ENCODE assay signal across 9 mouse cellular contexts in genomic region chr3:94483790-94484439, GRCm38 (mm10). TPM values are rescaled to one million over a fixed set of nuclear protein-coding genes. Genes with fewer than 3 reads are reported as not detected.
DNase-seq lines count a peak whose midpoint lies in the region; ATAC-seq and TF ChIP-seq lines count a peak whose summit lies in the region.
"Had no signal": no experiment of that assay in that cellular context is flagged by ENCODE, and none has a peak within 500 bp of the region (broad histone marks: within the 10 kb centered on the region; RNA-seq: fewer than 3 reads in every experiment).

No protein-coding gene starts in this region.

- no peak overlapping the region for H3K9ac ChIP-seq in intestine, embryonic 14.5 days (ENCODE audit: low read length)
- H3K9ac ChIP-seq in intestine, postnatal 0 days (ENCODE audit: low read depth, low read length): no peak overlapping the region
- peak overlapping the region; percentile 43 for H3K9ac ChIP-seq in forebrain, embryonic 16.5 days (replicated peaks; ENCODE audit: low read depth, low read length)
- no peak overlapping the region for H3K9ac ChIP-seq in neural tube, embryonic 11.5 days (ENCODE audit: low read length)

- H3K36me3 ChIP-seq in intestine, embryonic 14.5 days (ENCODE audit: control insufficient read depth, insufficient read depth, low read length): no peaks in the 10 kb centered on the region
- H3K36me3 ChIP-seq in intestine, postnatal 0 days (ENCODE audit: control insufficient read depth, insufficient read depth): no peaks in the 10 kb centered on the region
- H3K36me3 ChIP-seq in forebrain, embryonic 16.5 days (ENCODE audit: control insufficient read depth, insufficient read depth): peaks cover 25% of the 10 kb centered on the region
- peaks cover 2% of the 10 kb centered on the region; the same call in 1 of the 2 replicates for H3K36me3 ChIP-seq in neural tube, embryonic 11.5 days (ENCODE audit: control insufficient read depth, insufficient read depth, low read length)

- peak; percentile 67 for DNase-seq in intestine, embryonic 14.5 days (ENCODE audit: low spot score)
- peak; percentile 75 to 83 for DNase-seq in cerebellum, adult 18-20 months
- DNase-seq in layer of hippocampus, postnatal 10 days (ENCODE audit: low spot score in 2 of 2): peak; percentile 93 to 94
- peak; percentile 96 for DNase-seq in neural tube, embryonic 11.5 days (ENCODE audit: low spot score)
- DNase-seq in spleen, postnatal 10 days (ENCODE audit: low spot score in 2 of 2): no peak
- no peak for DNase-seq in urinary bladder, postnatal 36 days (ENCODE audit: low spot score in 2 of 2)

- H3K4me1 ChIP-seq in intestine, embryonic 14.5 days (replicated peaks; ENCODE audit: control insufficient read depth, insufficient read depth, low read length): no peaks in the 10 kb centered on the region
- H3K4me1 ChIP-seq in intestine, postnatal 0 days (replicated peaks; ENCODE audit: control insufficient read depth, insufficient read depth, low read length): no peaks in the 10 kb centered on the region
- H3K4me1 ChIP-seq in forebrain, embryonic 16.5 days (replicated peaks; ENCODE audit: control insufficient read depth, insufficient read depth, low read length): peaks cover 84% of the 10 kb centered on the region
- H3K4me1 ChIP-seq in neural tube, embryonic 11.5 days (ENCODE audit: control insufficient read depth, insufficient read depth, low read length): peaks cover 47% of the 10 kb centered on the region

- 27% methylated on average over 20 of the region's 20 CpGs for WGBS in intestine, embryonic 14.5 days
- WGBS in intestine, postnatal 0 days: 34% methylated on average over 20 of the region's 20 CpGs
- 4% methylated on average over 20 of the region's 20 CpGs for WGBS in forebrain, embryonic 16.5 days
- WGBS in neural tube, embryonic 11.5 days: 15% methylated on average over 20 of the region's 20 CpGs

- peaks cover 5% of the 10 kb centered on the region; the same call in 1 of the 2 replicates for H3K27me3 ChIP-seq in intestine, embryonic 14.5 days (replicated peaks; ENCODE audit: control insufficient read depth, insufficient read depth, low read length)
- peaks cover 5% of the 10 kb centered on the region for H3K27me3 ChIP-seq in intestine, postnatal 0 days (replicated peaks; ENCODE audit: control insufficient read depth, insufficient read depth, low read length)
- H3K27me3 ChIP-seq in forebrain, embryonic 16.5 days (replicated peaks; ENCODE audit: control insufficient read depth, insufficient read depth, low read length): no peaks in the 10 kb centered on the region
- peaks cover 7% of the 10 kb centered on the region; the same call in 1 of the 2 replicates for H3K27me3 ChIP-seq in neural tube, embryonic 11.5 days (ENCODE audit: control insufficient read depth, insufficient read depth, low read length)

- no peaks in the 10 kb centered on the region for H3K9me3 ChIP-seq in intestine, embryonic 14.5 days (ENCODE audit: control insufficient read depth, low read length)
- H3K9me3 ChIP-seq in intestine, postnatal 0 days (ENCODE audit: control insufficient read depth): no peaks in the 10 kb centered on the region
- no peaks in the 10 kb centered on the region for H3K9me3 ChIP-seq in forebrain, embryonic 16.5 days (ENCODE audit: control insufficient read depth, low read length)
- no peaks in the 10 kb centered on the region for H3K9me3 ChIP-seq in neural tube, embryonic 11.5 days (ENCODE audit: control insufficient read depth, low read length)

- no peak for TF ChIP-seq CTCF in intestine, postnatal 0 days (IDR thresholded peaks at IDR 0.05; ENCODE audit: low read depth)

- H3K4me3 ChIP-seq in intestine, embryonic 14.5 days (ENCODE audit: low read depth, low read length): no peak overlapping the region
- H3K4me3 ChIP-seq in intestine, postnatal 0 days (ENCODE audit: low read depth, low read length): no peak overlapping the region
- H3K4me3 ChIP-seq in forebrain, embryonic 16.5 days (replicated peaks; ENCODE audit: low read length): peak overlapping the region; percentile 27
- no peak overlapping the region for H3K4me3 ChIP-seq in neural tube, embryonic 11.5 days (ENCODE audit: low read depth, low read length)
- H3K4me3 ChIP-seq: erythroblast, embryonic 14.5 days had no signal

- ATAC-seq in intestine, embryonic 14.5 days (replicated peaks; ENCODE audit: low FRiP score, low TSS enrichment, low read depth): peak; percentile 51
- ATAC-seq in intestine, postnatal 0 days: no peak
- ATAC-seq in forebrain, embryonic 16.5 days: peak; percentile 88
- peak; percentile 94 for ATAC-seq in neural tube, embryonic 11.5 days (ENCODE audit: insufficient read depth, low FRiP score, low TSS enrichment)

- no peak overlapping the region for H3K4me2 ChIP-seq in intestine, embryonic 14.5 days (ENCODE audit: low read length)
- H3K4me2 ChIP-seq in intestine, postnatal 0 days (replicated peaks; ENCODE audit: low read depth): no peak overlapping the region
- H3K4me2 ChIP-seq in forebrain, embryonic 16.5 days (ENCODE audit: low read length): peak overlapping the region; percentile 49
- peak overlapping the region; percentile 25 for H3K4me2 ChIP-seq in neural tube, embryonic 11.5 days (ENCODE audit: low read depth)

- no peak overlapping the region for H3K27ac ChIP-seq in intestine, embryonic 14.5 days (ENCODE audit: low read depth)
- H3K27ac ChIP-seq in intestine, postnatal 0 days (ENCODE audit: low read depth, low read length): no peak overlapping the region
- H3K27ac ChIP-seq in forebrain, embryonic 16.5 days (ENCODE audit: low read length): peak overlapping the region; percentile 82
- peak overlapping the region; percentile 75 for H3K27ac ChIP-seq in neural tube, embryonic 11.5 days (ENCODE audit: low read depth, low read length)

RNA-seq across cellular contexts. Expression of gene Riiad1, which starts 3.8 kb away (rescaled TPM):
- polyA plus RNA-seq in intestine, embryonic 14.5 days (2014; fragmentation: Nextera tagmentation; extraction: Ambion mirVana): 8.1 and 9.3 TPM in 2 replicates
- polyA plus RNA-seq in intestine, postnatal 0 days (2015; fragmentation: Nextera tagmentation; extraction: Ambion mirVana): 3.5 and 3.9 TPM in 2 replicates
- 10.6 and 11.7 TPM in 2 replicates for polyA plus RNA-seq in forebrain, embryonic 16.5 days (2015; fragmentation: Nextera tagmentation; extraction: Ambion mirVana)
- total RNA-seq in layer of hippocampus, postnatal 10 days (2021): 1 to 10 TPM; 5.7 to 8.8 TPM
- polyA plus RNA-seq in neural tube, embryonic 11.5 days (2014; fragmentation: Nextera tagmentation; extraction: Ambion mirVana): 9.3 and 9.5 TPM in 2 replicates
- polyA plus RNA-seq: erythroblast, embryonic 14.5 days had no signal

RNA-seq across cellular contexts. Expression of gene Celf3, which starts 5.8 kb away (rescaled TPM):
- polyA plus RNA-seq in intestine, embryonic 14.5 days (2014; fragmentation: Nextera tagmentation; extraction: Ambion mirVana): 47.7 and 54.3 TPM in 2 replicates
- polyA plus RNA-seq in intestine, postnatal 0 days (2015; fragmentation: Nextera tagmentation; extraction: Ambion mirVana): 12.2 and 12.8 TPM in 2 replicates
- 295 and 358 TPM in 2 replicates for polyA plus RNA-seq in forebrain, embryonic 16.5 days (2015; fragmentation: Nextera tagmentation; extraction: Ambion mirVana)
- 100 to 1,000 TPM; 222 to 249 TPM for total RNA-seq in layer of hippocampus, postnatal 10 days (2021)
- polyA plus RNA-seq in neural tube, embryonic 11.5 days (2014; fragmentation: Nextera tagmentation; extraction: Ambion mirVana): 143 and 154 TPM in 2 replicates
- polyA plus RNA-seq: erythroblast, embryonic 14.5 days had no signal

RNA-seq across cellular contexts. Expression of gene Oaz3, which starts 40.2 kb away (rescaled TPM):
- polyA plus RNA-seq in intestine, embryonic 14.5 days (2014; fragmentation: Nextera tagmentation; extraction: Ambion mirVana): 0.26 and 0.51 TPM in 2 replicates
- 0.35 and 0.56 TPM in 2 replicates for polyA plus RNA-seq in intestine, postnatal 0 days (2015; fragmentation: Nextera tagmentation; extraction: Ambion mirVana)
- 0.56 and 2.2 TPM in 2 replicates for polyA plus RNA-seq in forebrain, embryonic 16.5 days (2015; fragmentation: Nextera tagmentation; extraction: Ambion mirVana)
- not detected for total RNA-seq in layer of hippocampus, postnatal 10 days (2021)
- 0.23 and 0.41 TPM in 2 replicates for polyA plus RNA-seq in neural tube, embryonic 11.5 days (2014; fragmentation: Nextera tagmentation; extraction: Ambion mirVana)
- polyA plus RNA-seq: erythroblast, embryonic 14.5 days had no signal

RNA-seq across cellular contexts. Expression of gene Mrpl9, which starts 40.8 kb away (rescaled TPM):
- 73.2 and 76.2 TPM in 2 replicates for polyA plus RNA-seq in intestine, embryonic 14.5 days (2014; fragmentation: Nextera tagmentation; extraction: Ambion mirVana)
- polyA plus RNA-seq in intestine, postnatal 0 days (2015; fragmentation: Nextera tagmentation; extraction: Ambion mirVana): 33.5 and 35.2 TPM in 2 replicates
- 58.8 and 62.1 TPM in 2 replicates for polyA plus RNA-seq in forebrain, embryonic 16.5 days (2015; fragmentation: Nextera tagmentation; extraction: Ambion mirVana)
- total RNA-seq in layer of hippocampus, postnatal 10 days (2021): 10 to 100 TPM; 45.3 to 48.8 TPM
- polyA plus RNA-seq in neural tube, embryonic 11.5 days (2014; fragmentation: Nextera tagmentation; extraction: Ambion mirVana): 64.7 and 68.3 TPM in 2 replicates

Comparison
In these comparisons a context has a peak if more than half of its experiments do, and no peak if none do; other contexts are left out.
1. DNase-seq: peak in intestine, embryonic 14.5 days (single experiment), cerebellum, adult 18-20 months (2 of 2), layer of hippocampus, postnatal 10 days (2 of 2) and neural tube, embryonic 11.5 days (single experiment); none in spleen, postnatal 10 days (0 of 2) and urinary bladder, postnatal 36 days (0 of 2).
2. H3K27ac ChIP-seq: peak in forebrain, embryonic 16.5 days (single experiment) and neural tube, embryonic 11.5 days (single experiment); none in intestine, embryonic 14.5 days (single experiment) and intestine, postnatal 0 days (single experiment).
3. H3K4me2 ChIP-seq: peak in forebrain, embryonic 16.5 days (single experiment) and neural tube, embryonic 11.5 days (single experiment); none in intestine, embryonic 14.5 days (single experiment) and intestine, postnatal 0 days (single experiment).